Mouse (Mus musculus): ENCODE data around the gene Espnl.

- TF ChIP-seq CTCF (IDR thresholded peaks at IDR 0.05; ENCODE audit: low read depth) (no peak), EP300 (IDR thresholded peaks at IDR 0.05; ENCODE audit: low read depth) (no peak)
These were observed 4.2 kb upstream of the Espnl start for GRCm38 (mm10) chr1:91317656-91318055.

All from heart, postnatal 0 days (tissue).